Mouse (Mus musculus): ENCODE data around the gene Myh4. TPM values are rescaled to one million over a fixed set of nuclear protein-coding genes. Genes with fewer than 3 reads are reported as not detected.

The Myh4 gene
- polyA plus RNA-seq, 2 experiments = 0.09 to 0.11 TPM

- no peaks in the 10 kb centered on the region for H3K4me1 ChIP-seq (ENCODE audit: control insufficient read depth, insufficient read depth, low read length)
- no peak within 1 kb of the TSS for H3K4me2 ChIP-seq (replicated peaks; ENCODE audit: low read depth, low read length, severe bottlenecking)
- WGBS = 74% methylated on average over 4 of the region's 4 CpGs
- no peak within 1 kb of the TSS for H3K9ac ChIP-seq (ENCODE audit: low read depth, low read length, severe bottlenecking)
- H3K4me3 ChIP-seq (replicated peaks; ENCODE audit: low read length) = no peak within 1 kb of the TSS
- no peaks in the 10 kb centered on the region for H3K9me3 ChIP-seq (ENCODE audit: control insufficient read depth, low read length)
- DNase-seq (ENCODE audit: low spot score) (no peak), ATAC-seq (ENCODE audit: low FRiP score, low read depth) (no peak)
- H3K27me3 ChIP-seq (ENCODE audit: control insufficient read depth, insufficient read depth, low read length) = no peaks in the 10 kb centered on the region
- no peaks in the 10 kb centered on the region for H3K36me3 ChIP-seq (ENCODE audit: control insufficient read depth, insufficient read depth, low read length)
- TF ChIP-seq POLR2A (IDR thresholded peaks at IDR 0.05; ENCODE audit: borderline replicate concordance, extremely low read depth, insufficient read depth, insufficient read length) = no peak
- no peak within 1 kb of the TSS for H3K27ac ChIP-seq (replicated peaks; ENCODE audit: low read depth, low read length)
Measured at GRCm38 (mm10) chr11:67199752-67200151, 38.1 kb upstream of the Myh4 start, which contains the start of gene Myh1. Gene Myh1, plus strand, starts transcription at chr11:67200052.

- H3K36me3 ChIP-seq (ENCODE audit: control insufficient read depth, insufficient read depth, low read length) = no peaks in the 10 kb centered on the region
- H3K27me3 ChIP-seq (ENCODE audit: control insufficient read depth, insufficient read depth, low read length) = no peaks in the 10 kb centered on the region
- H3K27ac ChIP-seq (replicated peaks; ENCODE audit: low read depth, low read length) = no peak overlapping the region
- no peaks in the 10 kb centered on the region for H3K9me3 ChIP-seq (ENCODE audit: control insufficient read depth, low read length)
- DNase-seq (ENCODE audit: low spot score) (no peak), ATAC-seq (ENCODE audit: low FRiP score, low read depth) (no peak)
- H3K4me3 ChIP-seq (replicated peaks; ENCODE audit: low read length) = no peak overlapping the region
- no peak overlapping the region for H3K4me2 ChIP-seq (replicated peaks; ENCODE audit: low read depth, low read length, severe bottlenecking)
- no peak overlapping the region for H3K9ac ChIP-seq (ENCODE audit: low read depth, low read length, severe bottlenecking)
- WGBS = 73% methylated on average over 3 of the region's 3 CpGs
- no peak for TF ChIP-seq POLR2A (IDR thresholded peaks at IDR 0.05; ENCODE audit: borderline replicate concordance, extremely low read depth, insufficient read depth, insufficient read length)
- H3K4me1 ChIP-seq (ENCODE audit: control insufficient read depth, insufficient read depth, low read length) = no peaks in the 10 kb centered on the region
Measured at GRCm38 (mm10) chr11:67204766-67205165, 33.1 kb upstream of the Myh4 start.

- 89% methylated on average over 8 of the region's 8 CpGs for WGBS
- Histone ChIP-seq H3K4me1 (ENCODE audit: control insufficient read depth, insufficient read depth, low read length) (no peaks in the 10 kb centered on the region), H3K36me3 (ENCODE audit: control insufficient read depth, insufficient read depth, low read length) (no peaks in the 10 kb centered on the region), H3K27ac (replicated peaks; ENCODE audit: low read depth, low read length) (no peak overlapping the region), H3K9ac (ENCODE audit: low read depth, low read length, severe bottlenecking) (no peak overlapping the region), H3K4me3 (replicated peaks; ENCODE audit: low read length) (no peak overlapping the region), H3K27me3 (ENCODE audit: control insufficient read depth, insufficient read depth, low read length) (no peaks in the 10 kb centered on the region), H3K4me2 (replicated peaks; ENCODE audit: low read depth, low read length, severe bottlenecking) (no peak overlapping the region), H3K9me3 (ENCODE audit: control insufficient read depth, low read length) (no peaks in the 10 kb centered on the region)
- TF ChIP-seq POLR2A (IDR thresholded peaks at IDR 0.05; ENCODE audit: borderline replicate concordance, extremely low read depth, insufficient read depth, insufficient read length) = no peak
- ATAC-seq (ENCODE audit: low FRiP score, low read depth) = no peak
- DNase-seq (ENCODE audit: low spot score) = no peak
Measured at GRCm38 (mm10) chr11:67221803-67222202, 16.0 kb upstream of the Myh4 start.

- 81% methylated on average over 3 of the region's 3 CpGs for WGBS
- no peaks in the 10 kb centered on the region for H3K27me3 ChIP-seq (ENCODE audit: control insufficient read depth, insufficient read depth, low read length)
- H3K4me2 ChIP-seq (replicated peaks; ENCODE audit: low read depth, low read length, severe bottlenecking) = no peak overlapping the region
- no peak for TF ChIP-seq POLR2A (IDR thresholded peaks at IDR 0.05; ENCODE audit: borderline replicate concordance, extremely low read depth, insufficient read depth, insufficient read length)
- H3K36me3 ChIP-seq (ENCODE audit: control insufficient read depth, insufficient read depth, low read length) = no peaks in the 10 kb centered on the region
- ATAC-seq (ENCODE audit: low FRiP score, low read depth) = no peak
- H3K4me3 ChIP-seq (replicated peaks; ENCODE audit: low read length) = no peak overlapping the region
- H3K27ac ChIP-seq (replicated peaks; ENCODE audit: low read depth, low read length) = no peak overlapping the region
- H3K9ac ChIP-seq (ENCODE audit: low read depth, low read length, severe bottlenecking) = no peak overlapping the region
- no peak for DNase-seq (ENCODE audit: low spot score)
- no peaks in the 10 kb centered on the region for H3K9me3 ChIP-seq (ENCODE audit: control insufficient read depth, low read length)
- no peaks in the 10 kb centered on the region for H3K4me1 ChIP-seq (ENCODE audit: control insufficient read depth, insufficient read depth, low read length)
Measured at GRCm38 (mm10) chr11:67224466-67224865, 13.4 kb upstream of the Myh4 start.

- H3K27me3 ChIP-seq (ENCODE audit: control insufficient read depth, insufficient read depth, low read length) = no peaks in the 10 kb centered on the region
- no peak for TF ChIP-seq POLR2A (IDR thresholded peaks at IDR 0.05; ENCODE audit: borderline replicate concordance, extremely low read depth, insufficient read depth, insufficient read length)
- DNase-seq (ENCODE audit: low spot score) (no peak), ATAC-seq (ENCODE audit: low FRiP score, low read depth) (no peak)
- no peak overlapping the region for H3K27ac ChIP-seq (replicated peaks; ENCODE audit: low read depth, low read length)
- H3K9ac ChIP-seq (ENCODE audit: low read depth, low read length, severe bottlenecking) = no peak overlapping the region
- no peak overlapping the region for H3K4me2 ChIP-seq (replicated peaks; ENCODE audit: low read depth, low read length, severe bottlenecking)
- no peaks in the 10 kb centered on the region for H3K9me3 ChIP-seq (ENCODE audit: control insufficient read depth, low read length)
- no peaks in the 10 kb centered on the region for H3K4me1 ChIP-seq (ENCODE audit: control insufficient read depth, insufficient read depth, low read length)
- 74% methylated on average over 3 of the region's 3 CpGs for WGBS
- no peak overlapping the region for H3K4me3 ChIP-seq (replicated peaks; ENCODE audit: low read length)
- no peaks in the 10 kb centered on the region for H3K36me3 ChIP-seq (ENCODE audit: control insufficient read depth, insufficient read depth, low read length)
Measured at GRCm38 (mm10) chr11:67228731-67229130, 9.1 kb upstream of the Myh4 start.

- no peak overlapping the region for H3K27ac ChIP-seq (replicated peaks; ENCODE audit: low read depth, low read length)
- DNase-seq (ENCODE audit: low spot score) (no peak), ATAC-seq (ENCODE audit: low FRiP score, low read depth) (no peak)
- 74% methylated on average over 5 of the region's 5 CpGs for WGBS
- H3K9me3 ChIP-seq (ENCODE audit: control insufficient read depth, low read length) = no peaks in the 10 kb centered on the region
- H3K9ac ChIP-seq (ENCODE audit: low read depth, low read length, severe bottlenecking) = no peak overlapping the region
- H3K36me3 ChIP-seq (ENCODE audit: control insufficient read depth, insufficient read depth, low read length) = no peaks in the 10 kb centered on the region
- H3K4me1 ChIP-seq (ENCODE audit: control insufficient read depth, insufficient read depth, low read length) = no peaks in the 10 kb centered on the region
- no peak overlapping the region for H3K4me3 ChIP-seq (replicated peaks; ENCODE audit: low read length)
- H3K4me2 ChIP-seq (replicated peaks; ENCODE audit: low read depth, low read length, severe bottlenecking) = no peak overlapping the region
- no peaks in the 10 kb centered on the region for H3K27me3 ChIP-seq (ENCODE audit: control insufficient read depth, insufficient read depth, low read length)
- no peak for TF ChIP-seq POLR2A (IDR thresholded peaks at IDR 0.05; ENCODE audit: borderline replicate concordance, extremely low read depth, insufficient read depth, insufficient read length)
Measured at GRCm38 (mm10) chr11:67229166-67229565, 8.7 kb upstream of the Myh4 start.

All from limb, embryonic 14.5 days (tissue).